Mouse (Mus musculus) liver, postnatal 0 days (tissue): Measurements from ENCODE around the gene Fam205c. TPM values are rescaled to one million over a fixed set of nuclear protein-coding genes. Genes with fewer than 3 reads are reported as not detected.

Experiments
- ATAC-seq: fragments of 200-750 bp; cut with Nextera tagmentation; 2 replicates; pipeline ENCODE4 v1.8.0; 2017; ENCODE audit warnings: mild to moderate bottlenecking, moderate library complexity
- DNase-seq: peaks from one replicate; pipeline ENCODE4 v3.0.0-alpha.2; 2016
- H3K27ac ChIP-seq: fragments of 300-500 bp; sonication (generic); 2 replicates; pipeline ENCODE4 v1.5.1; 2014; ENCODE audit warnings: antibody characterized with exemption, moderate library complexity, mild to moderate bottlenecking, low read depth
- H3K27me3 ChIP-seq: fragments of 300-500 bp; sonication (generic); 2 replicates; pipeline ENCODE4 v1.6.1; 2014; ENCODE audit warnings: low read length, control low read depth, mixed read lengths; ENCODE audit not compliant: insufficient read depth
- H3K36me3 ChIP-seq: fragments of 300-500 bp; sonication (generic); replicated peaks from 2 replicates; pipeline ENCODE4 v1.6.1; 2014; ENCODE audit warnings: mild to moderate bottlenecking, control low read depth, low read length, moderate library complexity, mixed read lengths; ENCODE audit not compliant: insufficient read depth
- H3K4me1 ChIP-seq: fragments of 300-500 bp; sonication (generic); 2 replicates; pipeline ENCODE4 v1.6.1; 2014; ENCODE audit warnings: antibody characterized with exemption, mild to moderate bottlenecking, control low read depth; ENCODE audit not compliant: insufficient read depth
- H3K4me2 ChIP-seq: fragments of 300-500 bp; sonication (generic); 2 replicates; pipeline ENCODE4 v1.6.1; 2014; ENCODE audit warnings: low read depth, mild to moderate bottlenecking, low read length, moderate library complexity, mixed read lengths
- H3K4me3 ChIP-seq: fragments of 300-500 bp; sonication (generic); 2 replicates; pipeline ENCODE4 v1.5.1; 2014; ENCODE audit warnings: low read depth, low read length
- H3K9ac ChIP-seq: fragments of 300-500 bp; sonication (generic); replicated peaks from 2 replicates; pipeline ENCODE4 v1.6.1; 2014; ENCODE audit warnings: mild to moderate bottlenecking, moderate library complexity
- H3K9me3 ChIP-seq: fragments of 300-500 bp; sonication (generic); 2 replicates; pipeline ENCODE4 v1.6.1; 2016; ENCODE audit warnings: mild to moderate bottlenecking, control low read depth, low read length, mixed read lengths
- CTCF ChIP-seq: sonication (generic); IDR thresholded peaks from 2 replicates; pipeline ENCODE4 v1.5.1; 2016; ENCODE audit warnings: antibody characterized with exemption, low read depth
- EP300 ChIP-seq: IDR thresholded peaks from 2 replicates; pipeline ENCODE4 v1.6.1; 2016; ENCODE audit warnings: antibody characterized with exemption, low read depth, mild to moderate bottlenecking
- WGBS: fragments of 180-500 bp; shearing (Covaris S2); extraction: QIAGEN DNeasy Blood & Tissue Kit; methylation state at CpG from one replicate; pipeline ENCODE4 v1.1.7; 2014; ENCODE audit not compliant: insufficient replicate concordance; 5-methylcytosine and 5-hydroxymethylcytosine counted together
- polyA plus RNA-seq: library from polyadenylated mRNA; unstranded; fragments of >200 nt; fragmentation: Nextera tagmentation; extraction: Ambion mirVana; gene quantifications from 2 replicates; pipeline ENCODE4 v1.2.1, GENCODE M21; 2015

Fam205c gene
- 0.22 and 0.39 TPM in 2 replicates for polyA plus RNA-seq

DNA sequence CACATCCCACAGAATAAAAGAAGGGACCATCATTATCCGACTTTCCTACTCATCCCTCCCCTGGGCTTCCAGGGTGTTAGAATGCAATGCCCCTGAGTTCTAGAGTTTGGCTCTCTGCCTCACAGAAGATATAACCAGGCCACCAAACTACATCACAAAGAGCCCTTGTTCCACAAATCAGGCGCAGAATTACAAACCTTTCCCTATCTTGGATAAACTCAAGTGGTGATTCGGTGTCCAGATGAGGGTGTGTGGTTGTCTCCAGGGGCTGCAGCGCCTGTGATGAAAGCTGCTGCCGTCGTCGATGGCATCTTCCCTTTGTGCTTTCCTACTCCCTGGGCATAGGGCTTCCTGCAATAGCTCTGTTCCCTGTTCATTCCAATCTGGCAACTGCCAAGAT lies at the start of gene Fam205c:
TSS of gene Fam205c (minus strand) at position 101 of the 400 bp plus-strand sequence.
- DNase-seq: no peak
- Histone ChIP-seq H3K36me3 (no peaks in the 10 kb centered on the region), H3K4me1 (peaks cover 8% of the 10 kb centered on the region), H3K9me3 (no peaks in the 10 kb centered on the region), H3K4me2 (no peak within 1 kb of the TSS), H3K9ac (no peak within 1 kb of the TSS), H3K27ac (no peak within 1 kb of the TSS), H3K27me3 (no peaks in the 10 kb centered on the region), H3K4me3 (no peak within 1 kb of the TSS)
- TF ChIP-seq EP300: no peak
- no peak for TF ChIP-seq CTCF
- no peak for ATAC-seq
- 85% methylated on average over 7 of the region's 7 CpGs for WGBS

DNA sequence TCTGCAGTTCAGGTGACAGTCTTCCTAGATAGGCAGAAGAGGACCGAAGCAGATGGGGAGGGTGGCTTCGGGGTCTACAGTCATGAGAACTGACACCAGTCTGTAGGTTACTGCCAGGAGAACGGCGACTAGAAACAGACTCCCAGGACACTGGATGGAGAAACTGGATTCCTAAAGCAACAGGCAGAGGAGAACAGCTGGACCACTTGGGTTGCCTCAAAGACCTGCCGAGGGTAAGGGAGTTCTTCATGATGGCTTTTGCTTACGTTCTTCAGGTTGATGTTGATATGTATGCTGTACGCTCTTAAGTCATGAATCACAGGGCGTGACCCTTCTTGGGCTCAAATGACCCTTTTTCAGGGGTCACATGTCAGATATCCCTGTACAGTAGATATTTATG lies 48.4 kb upstream of the Fam205c start:
- H3K4me2 ChIP-seq: no peak overlapping the region
- H3K9me3 ChIP-seq: no peaks in the 10 kb centered on the region
- WGBS: 75% methylated on average over 8 of the region's 8 CpGs
- DNase-seq (no peak), ATAC-seq (no peak)
- H3K36me3 ChIP-seq: no peaks in the 10 kb centered on the region
- H3K9ac ChIP-seq: no peak overlapping the region
- TF ChIP-seq CTCF (no peak), EP300 (no peak)
- no peak overlapping the region for H3K4me3 ChIP-seq
- H3K27me3 ChIP-seq: peaks cover 16% of the 10 kb centered on the region
- H3K27ac ChIP-seq: no peak overlapping the region
- no peaks in the 10 kb centered on the region for H3K4me1 ChIP-seq

DNA sequence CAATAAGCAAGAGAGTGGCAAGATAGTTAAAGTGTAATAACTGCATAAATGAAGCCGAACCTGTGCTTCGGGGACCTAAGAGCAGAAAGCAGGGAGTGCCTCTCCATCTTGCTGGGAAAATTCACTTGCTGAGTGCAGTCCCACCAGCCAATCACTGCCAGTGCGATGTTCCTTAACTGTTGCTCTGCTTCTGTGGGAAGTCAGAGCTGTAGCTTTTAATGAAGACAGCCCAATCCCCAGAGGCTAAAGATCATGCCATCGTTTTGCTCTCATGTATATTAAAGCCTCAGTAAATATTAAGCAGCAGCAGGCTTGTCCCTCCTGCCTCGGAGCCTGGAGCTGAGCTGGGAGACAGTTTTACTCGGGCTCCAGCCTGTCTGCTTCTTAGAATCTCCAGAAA lies 48.0 kb upstream of the Fam205c start:
- 64% methylated on average over 6 of the region's 6 CpGs for WGBS
- no peak overlapping the region for H3K4me3 ChIP-seq
- H3K27ac ChIP-seq: no peak overlapping the region
- DNase-seq (no peak), ATAC-seq (no peak)
- H3K27me3 ChIP-seq: peaks cover 19% of the 10 kb centered on the region
- TF ChIP-seq EP300 (no peak), CTCF (no peak)
- H3K36me3 ChIP-seq: no peaks in the 10 kb centered on the region
- no peak overlapping the region for H3K9ac ChIP-seq
- H3K9me3 ChIP-seq: no peaks in the 10 kb centered on the region
- H3K4me2 ChIP-seq: no peak overlapping the region
- H3K4me1 ChIP-seq: no peaks in the 10 kb centered on the region

DNA sequence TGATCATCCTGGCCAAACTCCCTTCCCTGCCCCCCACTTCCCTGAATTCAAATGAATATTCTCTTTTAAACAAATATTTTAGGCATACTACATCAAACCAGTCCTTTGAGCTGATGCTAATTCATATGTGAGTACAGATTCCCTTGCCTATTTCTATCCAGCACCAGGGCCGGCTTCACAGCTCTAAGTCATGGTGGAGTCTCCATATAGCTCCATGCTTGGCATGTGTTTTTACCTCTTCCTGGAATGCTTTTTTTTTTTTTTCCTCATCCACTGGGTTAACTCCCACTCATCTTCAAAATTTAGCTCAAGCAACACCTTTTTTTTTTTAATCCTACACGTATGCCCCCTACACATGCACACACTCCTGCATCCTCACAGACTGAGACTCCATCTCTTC lies 47.5 kb upstream of the Fam205c start:
- Histone ChIP-seq H3K4me2 (no peak overlapping the region), H3K4me1 (peaks cover 3% of the 10 kb centered on the region; the same call in 1 of the 2 replicates), H3K27me3 (peaks cover 22% of the 10 kb centered on the region), H3K27ac (no peak overlapping the region), H3K9ac (no peak overlapping the region), H3K4me3 (no peak overlapping the region), H3K36me3 (no peaks in the 10 kb centered on the region), H3K9me3 (no peaks in the 10 kb centered on the region)
- DNase-seq (no peak), ATAC-seq (no peak)
- WGBS: 76% methylated on average over 2 of the region's 2 CpGs
- TF ChIP-seq EP300: no peak
- no peak for TF ChIP-seq CTCF

DNA sequence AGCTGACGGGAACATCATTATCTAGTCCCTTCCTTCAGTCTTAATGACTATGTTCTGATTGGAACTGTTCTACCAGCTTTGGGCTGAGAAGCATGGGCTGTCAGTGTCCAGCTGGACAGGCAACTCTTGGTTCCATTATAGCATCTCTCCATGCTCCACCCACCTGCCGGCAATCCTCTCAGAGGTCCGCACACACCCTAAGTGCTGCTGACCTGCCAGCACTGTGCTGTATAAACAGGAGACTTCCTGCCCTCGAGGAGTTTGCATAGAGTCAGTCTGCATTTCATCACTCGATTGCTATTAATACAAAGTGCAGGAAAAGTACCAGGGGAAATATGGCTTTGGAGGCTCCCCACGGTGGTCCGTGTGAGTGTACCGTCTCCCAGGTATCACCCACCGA lies 46.7 kb upstream of the Fam205c start:
- ATAC-seq (no peak), DNase-seq (no peak)
- no peak overlapping the region for H3K9ac ChIP-seq
- no peaks in the 10 kb centered on the region for H3K36me3 ChIP-seq
- TF ChIP-seq EP300 (no peak), CTCF (no peak)
- H3K27me3 ChIP-seq: peaks cover 30% of the 10 kb centered on the region
- no peak overlapping the region for H3K27ac ChIP-seq
- H3K9me3 ChIP-seq: no peaks in the 10 kb centered on the region
- H3K4me3 ChIP-seq: no peak overlapping the region
- 60% methylated on average over 9 of the region's 9 CpGs for WGBS
- no peak overlapping the region for H3K4me2 ChIP-seq
- peaks cover 3% of the 10 kb centered on the region; the same call in 1 of the 2 replicates for H3K4me1 ChIP-seq

DNA sequence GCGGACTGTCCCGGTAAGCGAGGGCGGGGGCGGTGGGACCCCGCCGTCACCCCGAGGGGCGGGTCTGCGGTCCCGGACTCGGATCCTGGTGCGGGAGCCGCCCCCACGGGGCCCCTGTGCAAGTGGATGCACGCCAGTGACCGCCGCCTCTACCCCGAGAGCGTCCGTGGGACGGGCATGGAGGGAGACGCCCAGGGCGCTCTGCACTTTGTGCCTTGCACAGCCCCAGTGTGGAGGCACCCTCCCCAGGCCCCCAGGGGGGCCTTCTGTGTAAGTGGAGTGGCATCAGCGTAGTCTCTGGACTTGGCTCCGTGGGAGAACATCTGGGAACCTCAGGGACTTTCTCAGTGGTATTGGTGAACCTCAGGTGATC lies 43.4 kb upstream of the Fam205c start:
- H3K4me2 ChIP-seq: peak overlapping the region; percentile 76
- no peak for ATAC-seq
- 8% methylated on average over 26 of the region's 26 CpGs for WGBS
- H3K27ac ChIP-seq: no peak overlapping the region
- H3K36me3 ChIP-seq: no peaks in the 10 kb centered on the region
- TF ChIP-seq CTCF (no peak), EP300 (no peak)
- 0 out of 2 replicates have a peak overlapping the region, but pooled peaks have one; percentile 7 for H3K9ac ChIP-seq
- DNase-seq: peak; percentile 19
- peak overlapping the region; percentile 49 for H3K4me3 ChIP-seq
- H3K4me1 ChIP-seq: peaks cover 3% of the 10 kb centered on the region; the same call in 1 of the 2 replicates
- peaks cover 40% of the 10 kb centered on the region for H3K27me3 ChIP-seq
- H3K9me3 ChIP-seq: no peaks in the 10 kb centered on the region
